23 mouse cellular contexts compared by ENCODE assay signal in the genomic region with DNA sequence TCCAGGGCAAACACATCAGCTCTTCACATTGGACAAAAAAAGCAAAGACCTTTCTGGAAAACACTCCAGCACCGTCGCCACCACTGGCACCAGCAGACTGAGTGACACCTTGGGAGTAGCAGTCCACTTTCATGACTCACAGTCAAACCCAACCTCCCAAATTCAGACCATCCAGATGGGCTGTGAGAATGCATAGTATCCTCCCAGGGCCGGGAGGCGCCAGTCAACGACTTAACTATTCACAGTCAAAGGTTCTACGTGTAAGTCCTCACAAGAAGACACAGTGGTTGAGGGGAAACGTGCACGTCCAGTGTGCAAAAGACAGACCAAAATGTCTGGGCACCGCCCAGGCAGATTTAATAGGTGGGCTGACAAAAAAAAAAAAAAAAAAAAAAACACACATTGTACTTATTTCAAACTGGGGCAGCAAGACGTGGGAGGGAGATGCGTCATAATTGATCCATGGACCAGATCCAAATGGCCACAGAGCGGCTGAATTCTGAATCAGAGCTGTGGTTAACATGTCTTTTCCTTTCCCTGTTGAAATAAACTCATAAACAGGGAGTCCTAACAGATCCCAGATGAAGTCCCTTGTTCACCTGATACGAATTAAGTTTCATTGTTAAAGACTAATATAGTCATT.
DNase-seq lines count a peak whose midpoint lies in the region; ATAC-seq and TF ChIP-seq lines count a peak whose summit lies in the region.
"Had no signal": no experiment of that assay in that cellular context is flagged by ENCODE, and none has a peak within 500 bp of the region (broad histone marks: within the 10 kb centered on the region; RNA-seq: fewer than 3 reads in every experiment).

No protein-coding gene starts in this region.

- no peak overlapping the region for H3K9ac ChIP-seq in hindbrain, embryonic 14.5 days
- H3K9ac ChIP-seq: embryonic facial prominence, embryonic 12.5 days; forebrain, embryonic 15.5 days; heart, embryonic 13.5 days had no signal

- H3K4me3 ChIP-seq in embryonic fibroblast, embryonic 13.5 days (ENCODE audit: insufficient read depth, low read length), result no peak overlapping the region
- H3K4me3 ChIP-seq in hindbrain, embryonic 14.5 days (replicated peaks; ENCODE audit: low read length), result no peak overlapping the region
- H3K4me3 ChIP-seq: embryonic facial prominence, embryonic 12.5 days; forebrain, embryonic 10.5 days; forebrain, embryonic 15.5 days; heart, embryonic 13.5 days had no signal

- DNase-seq in frontal cortex, postnatal 36 days (ENCODE audit: low spot score in 2 of 2), result no peak
- DNase-seq in 3T3-L1 (ENCODE audit: low read depth, low spot score) (peak; percentile 98), NIH3T3 (ENCODE audit: low read depth) (peak; percentile 44)
- no peak for DNase-seq in hindbrain, embryonic 14.5 days (ENCODE audit: low spot score)
- no peak for DNase-seq in adrenal gland, adult (ENCODE audit: inconsistent age in 2 of 2, low spot score in 1 of 2)
- no peak for DNase-seq in right cerebral cortex, postnatal 14 days
- DNase-seq: adrenal gland, adult 2 months; adrenal gland, postnatal 25 days; cerebellum, adult 2 months; cerebellum, postnatal 14 days; embryo, embryonic 11 days; gastrocnemius, postnatal 14 days; heart, postnatal 36 days; kidney, adult 8-10 months had no signal

- H3K27ac ChIP-seq in embryonic fibroblast, embryonic 13.5 days (ENCODE audit: insufficient read depth, low read length), result peak overlapping the region; percentile 30; the same call in 1 of the 2 replicates
- H3K27ac ChIP-seq in hindbrain, embryonic 14.5 days, result no peak overlapping the region
- H3K27ac ChIP-seq: embryonic facial prominence, embryonic 12.5 days; forebrain, embryonic 10.5 days; forebrain, embryonic 15.5 days; heart, embryonic 13.5 days had no signal

- H3K36me3 ChIP-seq in hindbrain, embryonic 14.5 days (replicated peaks; ENCODE audit: control insufficient read depth, insufficient read depth), result no peaks in the 10 kb centered on the region
- H3K36me3 ChIP-seq: embryonic facial prominence, embryonic 12.5 days; forebrain, embryonic 10.5 days; forebrain, embryonic 15.5 days; heart, embryonic 13.5 days had no signal

- no peaks in the 10 kb centered on the region for H3K27me3 ChIP-seq in hindbrain, embryonic 14.5 days (ENCODE audit: control insufficient read depth, insufficient read depth, low read length)
- H3K27me3 ChIP-seq: embryonic facial prominence, embryonic 12.5 days; forebrain, embryonic 15.5 days; heart, embryonic 13.5 days had no signal

- peaks cover 9% of the 10 kb centered on the region; the same call in 1 of the 2 replicates for H3K9me3 ChIP-seq in hindbrain, embryonic 14.5 days (ENCODE audit: control insufficient read depth, low read length)
- H3K9me3 ChIP-seq: forebrain, embryonic 15.5 days had no signal

- H3K4me2 ChIP-seq in hindbrain, embryonic 14.5 days (replicated peaks), result no peak overlapping the region
- H3K4me2 ChIP-seq: embryonic facial prominence, embryonic 12.5 days; forebrain, embryonic 15.5 days; heart, embryonic 13.5 days had no signal

- WGBS in hindbrain, embryonic 14.5 days, result 86% methylated on average over 13 of the region's 13 CpGs

- no peak for TF ChIP-seq POLR2A in embryonic fibroblast, embryonic 13.5 days (IDR thresholded peaks at IDR 0.05; ENCODE audit: low read depth, low read length)

- TF ChIP-seq CTCF in embryonic fibroblast, embryonic 13.5 days (IDR thresholded peaks at IDR 0.05; ENCODE audit: borderline replicate concordance, insufficient read depth, low read length), result no peak

- H3K4me1 ChIP-seq in embryonic fibroblast, embryonic 13.5 days (ENCODE audit: control insufficient read depth, insufficient read depth, low read length), result peaks cover 3% of the 10 kb centered on the region; the same call in 1 of the 2 replicates
- H3K4me1 ChIP-seq in hindbrain, embryonic 14.5 days (replicated peaks; ENCODE audit: control insufficient read depth, insufficient read depth, low read length), result no peaks in the 10 kb centered on the region
- H3K4me1 ChIP-seq: embryonic facial prominence, embryonic 12.5 days had no signal

- ATAC-seq in frontal cortex, adult (ENCODE audit: low TSS enrichment), result peak; percentile 77; the same call in 1 of the 2 replicates
- ATAC-seq in hindbrain, embryonic 14.5 days (ENCODE audit: low FRiP score), result no peak
- ATAC-seq: forebrain, embryonic 15.5 days; hindbrain, embryonic 16.5 days; inflammation-experienced regulatory T-cells, adult 6 months; intestine, postnatal 0 days had no signal

Comparison
In these comparisons a context has a peak if more than half of its experiments do, and no peak if none do; other contexts are left out.
1. DNase-seq: peak in 3T3-L1 (single experiment) and NIH3T3 (single experiment); none in frontal cortex, postnatal 36 days (0 of 2), hindbrain, embryonic 14.5 days (single experiment), adrenal gland, adult (0 of 2) and right cerebral cortex, postnatal 14 days (single experiment).